Mouse (Mus musculus) gonadal fat pad, adult 2 months (tissue): Measurements from ENCODE around the gene Veph1. TPM values are rescaled to one million over a fixed set of nuclear protein-coding genes. Genes with fewer than 3 reads are reported as not detected.

Source experiments
- DNase-seq: peaks from one replicate; pipeline ENCODE4 v3.0.0-alpha.2; 2012; ENCODE audit warnings: low read depth
- polyA plus RNA-seq: library from polyadenylated mRNA; depleted of rRNA; stranded (reverse); fragments of >200 nt; gene quantifications from 2 replicates; pipeline ENCODE4 v1.2.3, GENCODE M21; 2012; rRNA removed

The Veph1 gene
- polyA plus RNA-seq, 1 experiment: 1.7 TPM

GRCm38 (mm10) chr3:66024220-66024792 lies 272.3 kb downstream of the Veph1 start:
- DNase-seq: no peak

DNA sequence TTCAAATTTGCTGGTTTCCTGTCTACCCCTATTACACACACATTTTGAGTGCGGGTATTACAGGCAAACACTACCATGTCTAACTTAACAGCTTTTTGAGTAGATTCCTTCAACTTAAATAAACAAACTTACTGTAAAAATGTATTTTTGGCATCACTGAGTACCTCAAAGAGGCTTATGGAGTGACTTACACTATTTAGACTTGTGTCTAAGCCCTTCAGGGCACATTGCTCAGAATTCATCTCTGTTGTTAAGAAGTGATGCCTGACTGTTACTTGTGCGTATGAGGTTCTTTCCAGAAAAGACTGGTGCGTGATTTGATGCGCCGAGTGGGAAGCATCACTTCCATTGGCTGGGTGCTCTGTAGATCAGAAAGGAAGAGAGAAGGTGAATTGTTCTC lies 277.5 kb downstream of the Veph1 start:
- no peak for DNase-seq

DNA sequence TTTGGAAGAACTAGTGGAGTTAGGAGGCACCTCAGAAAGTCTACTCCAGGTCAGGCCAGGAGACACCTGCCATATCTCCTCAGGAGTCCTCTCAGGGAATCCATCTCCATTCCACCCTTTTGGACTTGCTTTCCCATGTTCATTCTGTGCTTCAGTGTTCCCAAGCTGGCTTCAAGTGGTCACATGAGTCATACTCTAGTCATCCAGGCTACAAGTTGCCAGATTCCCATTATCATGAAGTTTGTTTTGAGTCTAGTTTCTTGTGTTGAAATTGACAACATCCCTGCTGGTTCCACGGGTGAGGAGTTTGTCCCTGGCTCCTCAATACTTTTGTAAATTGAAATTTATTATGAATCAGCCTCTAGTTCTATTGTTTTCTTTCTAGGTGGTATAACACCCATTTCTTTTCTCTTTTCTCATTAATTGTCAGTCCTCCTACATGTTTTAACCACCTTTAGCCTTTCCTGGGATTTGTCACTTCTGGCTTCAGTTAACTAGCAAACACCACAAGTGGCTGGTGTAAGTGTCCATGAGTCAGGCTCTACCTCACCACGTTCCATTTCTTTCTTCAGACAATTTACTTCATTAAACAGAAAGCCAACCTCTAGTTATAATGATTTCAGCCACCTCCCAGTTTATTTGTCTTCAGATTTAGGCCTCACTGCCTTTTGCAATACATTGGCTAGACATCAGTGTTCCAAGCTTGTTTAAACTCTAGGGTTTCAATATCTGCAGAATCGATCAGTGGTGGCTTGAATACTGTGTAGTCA lies 288.8 kb downstream of the Veph1 start:
- no peak for DNase-seq

DNA sequence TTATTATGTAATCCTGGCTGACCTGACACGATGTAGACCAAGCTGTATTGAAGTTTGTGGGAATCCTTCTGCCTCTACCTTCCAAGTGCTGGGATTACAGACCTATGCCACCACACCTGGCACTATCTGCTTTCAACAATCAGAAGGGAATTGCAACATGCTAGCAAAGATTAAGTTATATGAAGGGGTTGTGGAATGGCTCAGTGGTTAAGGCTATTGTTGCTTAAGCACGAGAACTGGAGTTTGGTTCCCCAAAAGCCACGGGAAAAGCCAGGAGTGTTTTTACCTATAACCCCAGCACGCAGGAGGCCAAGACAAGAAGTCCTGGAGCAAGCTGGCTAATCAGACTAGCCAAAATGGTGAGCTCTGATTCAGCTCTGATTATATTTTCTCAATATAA lies 291.6 kb downstream of the Veph1 start:
- DNase-seq: no peak

DNA sequence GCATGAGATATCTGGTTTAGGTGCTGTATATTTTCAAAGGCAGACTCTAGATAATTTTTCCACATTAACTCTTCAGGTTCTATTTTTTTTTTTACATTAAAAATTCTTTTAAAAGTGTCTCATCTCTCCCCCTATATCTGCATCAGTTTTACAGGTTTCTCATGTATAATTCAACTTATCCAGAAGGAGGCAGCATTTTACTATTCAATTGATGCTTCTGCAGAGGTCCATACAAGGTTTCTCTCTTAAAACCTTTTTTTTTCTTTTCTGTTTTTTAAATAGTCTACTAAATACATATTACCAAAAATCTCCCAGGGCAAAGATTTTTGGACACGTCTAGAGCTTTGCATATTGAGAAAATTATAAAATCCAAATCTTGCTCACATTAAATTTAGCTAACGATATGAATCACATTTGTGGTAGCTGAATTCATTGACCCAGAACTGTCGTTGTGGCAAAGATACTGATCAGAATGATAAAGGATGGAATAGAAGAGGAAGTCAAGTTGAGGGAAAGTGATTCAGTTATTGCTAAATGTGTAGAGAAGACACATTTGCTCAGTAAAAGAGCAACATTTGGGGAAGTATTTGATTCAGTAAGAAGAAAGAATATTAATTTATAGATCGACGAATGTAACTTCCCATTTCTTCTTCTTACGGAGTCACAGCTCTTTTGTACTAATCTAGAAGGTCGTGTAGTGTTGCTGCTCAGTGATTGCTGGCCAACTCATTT lies 292.3 kb downstream of the Veph1 start:
- no peak for DNase-seq

Other genes with a start within 250 kb of the Veph1 start
- 0.84 and 4.7 TPM in 2 replicates for gene Ptx3, start 76.9 kb downstream of the Veph1 start, polyA plus RNA-seq